Mouse (Mus musculus) heart, embryonic 16.5 days (tissue): ENCODE measurements at regions not wholly inside any gene's neighbourhood (a gene's known extent, or its start where the extent isn't known, plus 50 kb on each side); places are given as distances from the start of the nearest gene placed in this dataset.

Source experiments
- ATAC-seq: fragments of 200-750 bp; cut with Nextera tagmentation; replicated peaks from 2 replicates; pipeline ENCODE4 v1.8.0; 2017; ENCODE audit warnings: moderate number of reproducible peaks; ENCODE audit not compliant: insufficient read depth, low FRiP score; ENCODE audit errors: extremely low read depth
- H3K27ac ChIP-seq: fragments of 300-500 bp; sonication (generic); 2 replicates; pipeline ENCODE4 v1.5.1; 2014; ENCODE audit warnings: mild to moderate bottlenecking, low read length, control low read depth, moderate library complexity
- H3K27me3 ChIP-seq: fragments of 300-500 bp; sonication (generic); 2 replicates; pipeline ENCODE4 v1.6.1; 2014; ENCODE audit warnings: low read length, mixed read lengths; ENCODE audit not compliant: control insufficient read depth, insufficient read depth
- H3K36me3 ChIP-seq: fragments of 300-500 bp; sonication (generic); 2 replicates; pipeline ENCODE4 v1.6.1; 2014; ENCODE audit not compliant: control insufficient read depth, insufficient read depth
- H3K4me1 ChIP-seq: fragments of 300-500 bp; sonication (generic); 2 replicates; pipeline ENCODE4 v1.6.1; 2014; ENCODE audit warnings: low read length, mixed read lengths; ENCODE audit not compliant: control insufficient read depth, insufficient read depth
- H3K4me2 ChIP-seq: fragments of 300-500 bp; sonication (generic); 2 replicates; pipeline ENCODE4 v1.6.1; 2014; ENCODE audit warnings: low read depth, mild to moderate bottlenecking, control low read depth, low read length
- H3K4me3 ChIP-seq: fragments of 300-500 bp; sonication (generic); 2 replicates; pipeline ENCODE4 v1.5.1; 2014; ENCODE audit warnings: mild to moderate bottlenecking, control low read depth, low read length
- H3K9ac ChIP-seq: fragments of 300-500 bp; sonication (generic); 2 replicates; pipeline ENCODE4 v1.6.1; 2014; ENCODE audit warnings: low read length, control low read depth
- H3K9me3 ChIP-seq: fragments of 300-500 bp; sonication (generic); replicated peaks from 2 replicates; pipeline ENCODE4 v1.6.1; 2016; ENCODE audit warnings: low read length; ENCODE audit not compliant: control insufficient read depth
- WGBS: fragments of 180-500 bp; shearing (Covaris S2); extraction: QIAGEN DNeasy Blood & Tissue Kit; methylation state at CpG from one replicate; pipeline ENCODE4 v1.1.7; 2014; 5-methylcytosine and 5-hydroxymethylcytosine counted together

DNA sequence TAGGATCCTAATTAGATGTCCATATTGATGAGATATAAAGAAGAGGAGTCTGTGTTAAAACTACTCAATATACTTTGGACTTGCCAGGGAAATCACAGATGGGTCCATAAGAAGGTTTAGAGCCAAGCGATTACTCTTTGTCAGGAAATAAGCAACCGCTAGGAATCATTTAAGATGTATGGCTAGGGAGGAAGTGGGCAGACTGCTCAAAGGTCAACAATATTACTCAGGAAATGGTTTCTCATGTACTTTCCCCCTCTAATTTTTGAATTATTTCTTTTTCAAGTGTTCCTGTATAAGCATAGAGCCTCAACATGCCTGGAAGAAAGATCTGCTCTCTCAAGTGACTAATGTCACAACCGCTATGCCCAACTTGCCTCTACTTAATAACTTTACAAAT, 217.3 kb upstream of the Gm11114 start:
- H3K27me3 ChIP-seq, result no peaks in the 10 kb centered on the region
- no peaks in the 10 kb centered on the region for H3K36me3 ChIP-seq
- no peaks in the 10 kb centered on the region for H3K4me1 ChIP-seq
- no peaks in the 10 kb centered on the region for H3K9me3 ChIP-seq
- no peak for ATAC-seq
- WGBS, result 82% methylated on average over 3 of the region's 3 CpGs
- H3K4me2 ChIP-seq, result no peak overlapping the region
- no peak overlapping the region for H3K27ac ChIP-seq
- no peak overlapping the region for H3K9ac ChIP-seq
- no peak overlapping the region for H3K4me3 ChIP-seq

- H3K27ac ChIP-seq, result no peak overlapping the region
- H3K4me3 ChIP-seq, result no peak overlapping the region
- H3K36me3 ChIP-seq, result no peaks in the 10 kb centered on the region
- 54% methylated on average over 4 of the region's 4 CpGs for WGBS
- H3K9ac ChIP-seq, result no peak overlapping the region
- no peaks in the 10 kb centered on the region for H3K4me1 ChIP-seq
- H3K4me2 ChIP-seq, result no peak overlapping the region
- no peaks in the 10 kb centered on the region for H3K9me3 ChIP-seq
- H3K27me3 ChIP-seq, result no peaks in the 10 kb centered on the region
- ATAC-seq, result no peak
Observed at GRCm38 (mm10) chr9:85096520-85096919, 216.1 kb upstream of the Gm11114 start.

DNA sequence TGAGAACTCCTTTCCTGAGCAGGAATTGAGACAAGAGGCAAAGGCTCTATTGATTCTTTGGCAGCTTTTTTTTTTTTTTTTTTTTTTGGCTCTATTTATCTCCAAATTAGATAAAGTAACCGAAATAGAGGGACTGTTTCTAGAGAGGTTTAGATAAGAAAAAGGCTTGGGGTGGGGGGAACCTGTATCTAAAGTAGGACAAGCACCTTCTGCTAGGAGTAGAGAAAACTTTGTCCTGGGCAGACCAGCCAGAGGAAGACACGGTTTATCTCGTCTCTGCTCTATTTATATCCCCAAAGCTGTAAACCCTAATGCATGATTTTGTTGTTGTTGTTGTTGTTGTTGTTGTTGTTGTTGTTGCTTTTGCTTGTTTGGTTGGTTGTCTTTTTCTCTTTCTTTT, 199.6 kb upstream of the Gm11114 start:
- Histone ChIP-seq H3K4me1 (no peaks in the 10 kb centered on the region), H3K4me3 (no peak overlapping the region), H3K9ac (no peak overlapping the region), H3K27ac (no peak overlapping the region), H3K4me2 (no peak overlapping the region), H3K27me3 (no peaks in the 10 kb centered on the region), H3K36me3 (no peaks in the 10 kb centered on the region), H3K9me3 (no peaks in the 10 kb centered on the region)
- 31% methylated on average over 3 of the region's 3 CpGs for WGBS
- no peak for ATAC-seq

- no peaks in the 10 kb centered on the region for H3K9me3 ChIP-seq
- 61% methylated on average over 2 of the region's 2 CpGs for WGBS
- no peaks in the 10 kb centered on the region for H3K4me1 ChIP-seq
- no peak for ATAC-seq
- H3K27ac ChIP-seq, result no peak overlapping the region
- no peak overlapping the region for H3K4me3 ChIP-seq
- H3K36me3 ChIP-seq, result no peaks in the 10 kb centered on the region
- H3K27me3 ChIP-seq, result no peaks in the 10 kb centered on the region
- H3K9ac ChIP-seq, result no peak overlapping the region
- H3K4me2 ChIP-seq, result no peak overlapping the region
Observed at GRCm38 (mm10) chr9:85114234-85114633, 198.3 kb upstream of the Gm11114 start.

GRCm38 (mm10) chr9:85120061-85120460, 192.5 kb upstream of the Gm11114 start:
- Histone ChIP-seq H3K36me3 (no peaks in the 10 kb centered on the region), H3K4me1 (no peaks in the 10 kb centered on the region), H3K27me3 (no peaks in the 10 kb centered on the region), H3K4me2 (no peak overlapping the region), H3K9ac (no peak overlapping the region), H3K4me3 (no peak overlapping the region), H3K27ac (no peak overlapping the region), H3K9me3 (no peaks in the 10 kb centered on the region)
- no peak for ATAC-seq
- 71% methylated on average over 1 of the region's 1 CpGs for WGBS

DNA sequence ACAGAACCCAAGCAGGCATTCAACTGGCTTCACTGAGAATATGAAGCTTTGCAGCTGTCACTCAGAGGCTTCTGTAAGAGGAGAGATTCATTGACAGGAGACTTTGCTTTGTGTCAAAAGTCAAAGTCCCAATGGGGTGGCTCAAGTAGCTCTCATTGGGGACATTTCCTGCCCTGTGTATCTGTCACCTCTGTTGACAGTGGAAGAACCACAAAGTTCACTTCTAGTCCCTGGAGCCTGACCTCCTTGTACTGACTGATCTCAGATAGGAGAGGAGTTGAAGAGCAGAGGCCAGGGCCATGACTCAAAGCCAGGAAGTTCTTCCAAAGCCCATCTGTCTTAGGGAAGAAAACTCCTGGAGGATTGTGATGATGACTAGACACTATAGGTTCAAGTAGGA, 191.5 kb upstream of the Gm11114 start:
- no peaks in the 10 kb centered on the region for H3K9me3 ChIP-seq
- no peak overlapping the region for H3K9ac ChIP-seq
- no peak; the same call in 1 of the 2 replicates for ATAC-seq
- no peaks in the 10 kb centered on the region for H3K4me1 ChIP-seq
- no peak overlapping the region for H3K4me2 ChIP-seq
- H3K4me3 ChIP-seq, result no peak overlapping the region
- no peaks in the 10 kb centered on the region for H3K36me3 ChIP-seq
- H3K27ac ChIP-seq, result no peak overlapping the region
- no peaks in the 10 kb centered on the region for H3K27me3 ChIP-seq

DNA sequence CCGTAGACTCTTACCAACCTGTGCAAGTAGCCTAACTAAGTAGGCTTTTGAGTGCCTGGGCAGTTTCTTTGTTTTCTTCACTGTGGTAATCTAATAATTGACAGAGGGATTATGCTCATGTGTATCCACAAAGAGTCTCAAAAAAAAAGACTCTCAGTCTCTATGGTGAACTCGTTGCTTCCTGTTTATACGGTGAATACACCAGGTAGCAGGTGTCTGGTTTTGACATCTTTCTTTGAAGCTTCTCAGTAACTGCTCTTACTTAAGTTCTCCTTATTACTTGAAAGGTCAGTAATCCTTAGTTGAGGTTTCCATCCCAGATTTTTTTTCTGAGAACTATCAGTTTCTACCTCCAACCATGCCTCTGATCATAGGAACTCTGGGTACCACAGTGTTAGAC, 188.9 kb upstream of the Gm11114 start:
- Histone ChIP-seq H3K9me3 (no peaks in the 10 kb centered on the region), H3K4me1 (no peaks in the 10 kb centered on the region), H3K4me2 (no peak overlapping the region), H3K27ac (no peak overlapping the region), H3K36me3 (no peaks in the 10 kb centered on the region), H3K9ac (no peak overlapping the region), H3K4me3 (no peak overlapping the region), H3K27me3 (no peaks in the 10 kb centered on the region)
- ATAC-seq, result no peak
- 81% methylated on average over 3 of the region's 3 CpGs for WGBS

DNA sequence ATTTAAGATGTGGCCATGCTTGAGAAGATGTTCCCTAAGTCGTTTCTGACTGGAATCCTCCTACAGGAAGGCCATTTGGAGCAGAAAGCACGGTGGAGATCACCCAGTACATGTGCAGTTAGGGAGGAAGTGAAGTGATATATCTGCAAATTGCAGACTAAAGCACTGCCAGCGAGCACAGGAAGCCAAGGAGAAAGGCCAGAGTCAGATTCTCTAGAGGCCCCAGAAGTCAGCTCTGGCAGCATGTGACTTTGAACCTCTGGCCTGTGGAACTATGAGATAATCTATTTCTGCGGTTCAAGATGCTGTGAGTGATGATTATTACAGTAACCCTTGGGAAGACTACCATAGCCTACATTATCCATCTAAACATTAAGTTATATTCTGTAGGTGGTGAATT, 186.8 kb upstream of the Gm11114 start:
- no peak overlapping the region for H3K4me2 ChIP-seq
- H3K9me3 ChIP-seq, result no peaks in the 10 kb centered on the region
- 44% methylated on average over 4 of the region's 4 CpGs for WGBS
- H3K27me3 ChIP-seq, result no peaks in the 10 kb centered on the region
- no peak overlapping the region for H3K27ac ChIP-seq
- H3K4me1 ChIP-seq, result no peaks in the 10 kb centered on the region
- no peak overlapping the region for H3K9ac ChIP-seq
- H3K36me3 ChIP-seq, result no peaks in the 10 kb centered on the region
- ATAC-seq, result no peak
- H3K4me3 ChIP-seq, result no peak overlapping the region

DNA sequence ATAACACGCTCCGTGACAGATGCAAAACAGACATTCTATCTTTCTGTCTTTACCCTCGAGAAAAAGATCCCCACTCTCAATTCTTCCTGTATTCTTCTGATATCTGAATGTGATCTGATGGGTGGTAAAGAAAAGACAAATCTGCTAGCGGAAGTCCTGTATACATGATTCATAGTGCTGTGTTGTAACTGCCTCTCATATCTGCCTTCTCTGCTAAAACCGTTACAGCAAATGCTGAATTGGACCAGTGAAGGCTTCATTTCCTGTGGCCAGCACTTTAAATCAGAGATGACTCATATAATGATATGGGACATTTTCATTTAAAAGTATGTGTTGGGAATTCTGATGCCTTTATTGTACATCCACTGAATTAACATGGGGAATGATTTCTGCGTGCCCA, 186.0 kb upstream of the Gm11114 start:
- no peaks in the 10 kb centered on the region for H3K4me1 ChIP-seq
- no peak overlapping the region for H3K27ac ChIP-seq
- no peaks in the 10 kb centered on the region for H3K9me3 ChIP-seq
- WGBS, result 66% methylated on average over 6 of the region's 6 CpGs
- no peak overlapping the region for H3K4me3 ChIP-seq
- H3K36me3 ChIP-seq, result no peaks in the 10 kb centered on the region
- H3K4me2 ChIP-seq, result no peak overlapping the region
- no peaks in the 10 kb centered on the region for H3K27me3 ChIP-seq
- ATAC-seq, result no peak
- no peak overlapping the region for H3K9ac ChIP-seq

DNA sequence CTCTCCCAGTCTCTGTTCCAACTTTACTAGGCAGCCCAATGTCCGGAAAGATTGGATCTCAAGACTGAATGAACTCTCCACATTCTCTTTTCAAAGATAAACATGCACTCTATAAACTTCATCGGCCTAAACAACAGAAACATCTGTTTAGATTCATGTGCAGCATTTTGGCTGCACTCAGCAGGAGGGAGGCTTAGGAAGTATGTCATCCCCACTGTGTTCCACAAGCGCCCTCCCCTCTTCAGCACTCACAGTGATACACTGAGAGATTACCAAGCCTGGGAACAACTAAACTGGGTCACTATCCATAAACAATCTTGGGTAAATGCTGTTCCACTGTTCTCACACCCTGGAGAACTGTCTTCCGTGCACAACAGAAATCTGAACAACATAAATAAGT, 185.5 kb upstream of the Gm11114 start:
- H3K4me3 ChIP-seq, result no peak overlapping the region
- no peaks in the 10 kb centered on the region for H3K27me3 ChIP-seq
- no peaks in the 10 kb centered on the region for H3K36me3 ChIP-seq
- ATAC-seq, result no peak
- no peaks in the 10 kb centered on the region for H3K4me1 ChIP-seq
- WGBS, result 64% methylated on average over 4 of the region's 4 CpGs
- H3K9me3 ChIP-seq, result no peaks in the 10 kb centered on the region
- H3K27ac ChIP-seq, result 0 out of 2 replicates have a peak overlapping the region, but pooled peaks have one; percentile 31
- H3K9ac ChIP-seq, result no peak overlapping the region
- no peak overlapping the region for H3K4me2 ChIP-seq
